Mouse (Mus musculus): ENCODE results near the gene Hnrnpm.

Gene Hnrnpm

GRCm38 (mm10) chr17:33695471-33695870 is 8.8 kb upstream of the Hnrnpm start:
- DNase-seq (ENCODE audit: low read depth, low spot score), result no peak
- no peaks in the 10 kb centered on the region for H3K27me3 ChIP-seq (ENCODE audit: control insufficient read depth, insufficient read depth, low read length, poor library complexity, severe bottlenecking)

DNA sequence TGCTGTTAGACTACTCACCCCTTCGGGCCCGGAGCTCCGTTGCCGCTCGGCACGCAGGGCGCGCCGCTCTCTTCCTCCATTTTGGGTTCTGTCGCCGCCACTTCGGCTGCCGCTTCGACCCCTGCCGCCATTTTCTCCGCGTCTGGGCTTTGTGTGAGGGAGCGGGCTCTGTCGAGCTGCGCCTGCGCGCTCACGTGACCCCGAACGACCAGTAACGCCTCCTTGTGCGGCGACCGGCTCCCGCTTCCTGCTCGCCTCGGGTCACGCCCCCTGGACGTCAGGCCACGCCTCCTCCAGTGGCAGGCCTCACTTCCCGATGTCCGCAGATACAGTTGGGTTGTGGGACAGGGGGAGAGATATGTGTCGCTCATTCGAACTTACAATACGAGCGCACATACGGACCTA is 1.4 kb downstream of the Hnrnpm start:
- H3K27me3 ChIP-seq (ENCODE audit: control insufficient read depth, insufficient read depth, low read length, poor library complexity, severe bottlenecking), result no peaks in the 10 kb centered on the region
- no peaks in the 10 kb centered on the region for H3K36me3 ChIP-seq (ENCODE audit: control insufficient read depth, insufficient read depth, low read length, poor library complexity, severe bottlenecking)
- peak; percentile 99 for DNase-seq (ENCODE audit: low read depth, low spot score)

More at GRCm38 (mm10) chr17:33695471-33695870, 8.8 kb upstream of the Hnrnpm start:
- H3K36me3 ChIP-seq (ENCODE audit: control insufficient read depth, insufficient read depth, low read length, poor library complexity, severe bottlenecking), result peaks cover 3% of the 10 kb centered on the region; the same call in 1 of the 2 replicates

DNA sequence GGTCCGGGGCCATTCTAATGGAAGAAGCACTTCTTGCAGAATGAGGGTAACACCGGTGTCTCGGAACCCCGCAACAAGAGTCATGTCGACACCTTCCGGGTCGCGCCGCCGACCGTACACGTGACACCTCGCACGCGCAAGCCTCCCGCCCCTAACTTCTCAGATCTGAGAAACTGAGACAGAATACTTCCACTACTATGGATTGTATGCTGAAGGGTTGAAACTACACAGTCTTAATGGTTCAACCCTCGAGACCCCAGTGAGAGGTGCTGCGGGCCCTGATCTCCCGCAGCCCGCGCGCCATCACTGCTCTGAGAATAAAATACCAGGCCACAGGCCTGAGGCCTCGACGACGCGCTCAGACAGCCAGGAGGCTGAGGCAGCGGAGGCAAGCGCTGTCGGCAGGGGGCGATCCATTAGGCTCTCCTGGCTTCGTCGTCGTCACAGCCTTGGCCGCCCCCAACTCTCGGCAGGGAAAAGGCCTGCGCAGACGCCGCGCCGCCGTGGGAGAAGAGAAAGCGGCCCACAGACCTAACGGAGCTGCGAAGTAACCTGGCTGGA is 1.9 kb downstream of the Hnrnpm start:
- no peaks in the 10 kb centered on the region for H3K36me3 ChIP-seq (ENCODE audit: control insufficient read depth, insufficient read depth, low read length, poor library complexity, severe bottlenecking)
- peak; percentile 80 for DNase-seq (ENCODE audit: low read depth, low spot score)
- no peaks in the 10 kb centered on the region for H3K27me3 ChIP-seq (ENCODE audit: control insufficient read depth, insufficient read depth, low read length, poor library complexity, severe bottlenecking)

GRCm38 (mm10) chr17:33681767-33682166 is 4.9 kb downstream of the Hnrnpm start:
- Histone ChIP-seq H3K27me3 (ENCODE audit: control insufficient read depth, insufficient read depth, low read length, poor library complexity, severe bottlenecking) (no peaks in the 10 kb centered on the region), H3K36me3 (ENCODE audit: control insufficient read depth, insufficient read depth, low read length, poor library complexity, severe bottlenecking) (no peaks in the 10 kb centered on the region; the same call in 1 of the 2 replicates)
- no peak for DNase-seq (ENCODE audit: low read depth, low spot score)

DNA sequence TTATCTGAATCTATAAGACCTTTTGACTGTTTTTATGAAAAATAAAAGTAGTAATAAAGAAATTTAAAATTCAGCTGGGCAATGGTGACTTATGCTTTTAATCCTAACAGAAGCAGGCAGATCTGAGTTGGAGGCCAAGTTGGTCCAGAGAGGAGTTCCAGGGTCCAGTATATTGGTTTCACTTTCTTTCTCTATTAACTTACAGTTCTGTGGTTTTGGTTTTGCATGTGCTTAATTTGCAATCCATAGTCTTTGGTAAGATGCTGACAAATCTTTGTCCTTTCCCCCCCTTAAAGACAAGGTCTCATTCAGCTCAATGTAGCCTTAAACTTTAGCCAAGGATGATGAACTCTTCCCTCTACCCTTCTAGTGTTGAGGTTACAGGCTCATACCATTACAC is 7.9 kb downstream of the Hnrnpm start:
- DNase-seq (ENCODE audit: low read depth, low spot score), result peak; percentile 32
- no peaks in the 10 kb centered on the region for H3K27me3 ChIP-seq (ENCODE audit: control insufficient read depth, insufficient read depth, low read length, poor library complexity, severe bottlenecking)

DNA sequence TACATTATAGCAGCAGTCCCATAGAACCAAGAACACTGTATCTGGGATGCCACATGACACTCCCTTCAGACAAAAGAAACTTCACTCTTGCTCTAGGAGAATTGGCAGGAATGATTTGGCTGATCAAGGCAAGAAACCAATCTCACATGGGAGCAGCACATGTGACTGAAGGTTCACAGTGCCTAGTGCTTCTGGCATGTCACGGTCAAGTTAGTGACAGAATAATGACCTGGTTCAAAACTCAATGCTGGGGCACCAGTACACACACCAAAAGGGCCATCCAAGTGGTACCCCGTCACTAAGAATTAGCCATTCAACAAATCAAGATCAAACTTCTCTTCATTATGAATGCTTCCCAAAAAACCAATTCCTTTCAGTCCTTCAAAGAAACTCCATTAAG is 10.6 kb downstream of the Hnrnpm start:
- no peak for DNase-seq (ENCODE audit: low read depth, low spot score)
- Histone ChIP-seq H3K27me3 (ENCODE audit: control insufficient read depth, insufficient read depth, low read length, poor library complexity, severe bottlenecking) (no peaks in the 10 kb centered on the region), H3K36me3 (ENCODE audit: control insufficient read depth, insufficient read depth, low read length, poor library complexity, severe bottlenecking) (peaks cover 1% of the 10 kb centered on the region)

More for the DNA sequence above, 7.9 kb downstream of the Hnrnpm start:
- H3K36me3 ChIP-seq (ENCODE audit: control insufficient read depth, insufficient read depth, low read length, poor library complexity, severe bottlenecking), result no peaks in the 10 kb centered on the region; the same call in 1 of the 2 replicates

- DNase-seq (ENCODE audit: low read depth, low spot score), result no peak
- H3K27me3 ChIP-seq (ENCODE audit: control insufficient read depth, insufficient read depth, low read length, poor library complexity, severe bottlenecking), result no peaks in the 10 kb centered on the region
- peaks cover 2% of the 10 kb centered on the region for H3K36me3 ChIP-seq (ENCODE audit: control insufficient read depth, insufficient read depth, low read length, poor library complexity, severe bottlenecking)
These were observed 11.2 kb downstream of the Hnrnpm start for GRCm38 (mm10) chr17:33675452-33675851.

DNA sequence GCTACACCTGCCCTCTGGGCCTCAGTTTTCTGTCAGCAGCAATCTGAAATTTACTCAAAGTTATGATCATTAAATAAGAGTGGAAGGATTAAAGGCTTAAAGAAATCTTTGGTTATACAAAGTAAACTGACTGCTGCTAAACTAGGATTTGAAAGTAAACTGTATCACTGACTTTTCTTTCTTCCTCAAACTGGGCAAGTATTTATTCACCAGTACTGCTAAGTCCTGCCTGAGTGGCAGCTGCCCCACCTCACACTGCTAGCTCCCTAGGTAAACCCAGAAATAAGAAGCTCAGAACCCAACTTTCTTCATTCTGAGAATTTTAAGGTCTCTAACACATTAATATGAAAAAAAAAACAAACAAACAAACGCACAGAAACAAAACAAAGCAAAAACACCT is 12.8 kb downstream of the Hnrnpm start:
- no peak for DNase-seq (ENCODE audit: low read depth, low spot score)
- H3K27me3 ChIP-seq (ENCODE audit: control insufficient read depth, insufficient read depth, low read length, poor library complexity, severe bottlenecking), result no peaks in the 10 kb centered on the region
- H3K36me3 ChIP-seq (ENCODE audit: control insufficient read depth, insufficient read depth, low read length, poor library complexity, severe bottlenecking), result peaks cover 2% of the 10 kb centered on the region

- peaks cover 11% of the 10 kb centered on the region for H3K36me3 ChIP-seq (ENCODE audit: control insufficient read depth, insufficient read depth, low read length, poor library complexity, severe bottlenecking)
- no peaks in the 10 kb centered on the region for H3K27me3 ChIP-seq (ENCODE audit: control insufficient read depth, insufficient read depth, low read length, poor library complexity, severe bottlenecking)
- DNase-seq (ENCODE audit: low read depth, low spot score), result no peak
These were observed 17.0 kb downstream of the Hnrnpm start for GRCm38 (mm10) chr17:33669681-33670080.

- DNase-seq (ENCODE audit: low read depth, low spot score), result no peak
- peaks cover 19% of the 10 kb centered on the region for H3K36me3 ChIP-seq (ENCODE audit: control insufficient read depth, insufficient read depth, low read length, poor library complexity, severe bottlenecking)
These were observed 19.8 kb downstream of the Hnrnpm start for GRCm38 (mm10) chr17:33666813-33667212.

GRCm38 (mm10) chr17:33649781-33650475 is 36.7 kb downstream of the Hnrnpm start:
- DNase-seq (ENCODE audit: low read depth, low spot score), result no peak
- no peaks in the 10 kb centered on the region for H3K27me3 ChIP-seq (ENCODE audit: control insufficient read depth, insufficient read depth, low read length, poor library complexity, severe bottlenecking)
- peaks cover 25% of the 10 kb centered on the region for H3K36me3 ChIP-seq (ENCODE audit: control insufficient read depth, insufficient read depth, low read length, poor library complexity, severe bottlenecking)

More at GRCm38 (mm10) chr17:33666813-33667212, 19.8 kb downstream of the Hnrnpm start:
- no peaks in the 10 kb centered on the region for H3K27me3 ChIP-seq (ENCODE audit: control insufficient read depth, insufficient read depth, low read length, poor library complexity, severe bottlenecking)

GRCm38 (mm10) chr17:33645073-33645472 is 41.6 kb downstream of the Hnrnpm start:
- DNase-seq (ENCODE audit: low read depth, low spot score), result no peak
- H3K36me3 ChIP-seq (ENCODE audit: control insufficient read depth, insufficient read depth, low read length, poor library complexity, severe bottlenecking), result peaks cover 8% of the 10 kb centered on the region

DNA sequence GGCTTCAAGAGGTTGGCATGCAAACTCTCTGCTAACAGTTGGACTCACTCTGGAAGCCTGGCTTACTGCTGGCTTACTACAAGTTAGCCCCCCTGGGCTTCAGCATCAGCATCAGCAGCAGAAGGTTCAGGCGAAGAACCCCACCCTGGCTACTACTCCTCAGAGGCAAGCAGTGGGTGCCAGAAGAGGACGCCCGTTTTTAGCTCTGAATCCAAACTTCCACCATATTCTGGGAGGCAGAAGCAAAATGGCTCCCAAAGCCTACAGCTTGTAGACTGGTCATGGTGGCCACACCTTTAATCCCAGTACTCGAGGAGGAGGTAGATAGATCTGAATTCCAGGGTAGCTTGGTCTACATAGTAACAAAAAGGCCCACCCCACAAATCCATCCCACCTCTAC is 42.6 kb downstream of the Hnrnpm start:
- Histone ChIP-seq H3K27me3 (ENCODE audit: control insufficient read depth, insufficient read depth, low read length, poor library complexity, severe bottlenecking) (no peaks in the 10 kb centered on the region), H3K36me3 (ENCODE audit: control insufficient read depth, insufficient read depth, low read length, poor library complexity, severe bottlenecking) (peaks cover 8% of the 10 kb centered on the region)
- DNase-seq (ENCODE audit: low read depth, low spot score), result no peak

More at GRCm38 (mm10) chr17:33645073-33645472, 41.6 kb downstream of the Hnrnpm start:
- H3K27me3 ChIP-seq (ENCODE audit: control insufficient read depth, insufficient read depth, low read length, poor library complexity, severe bottlenecking), result no peaks in the 10 kb centered on the region

DNA sequence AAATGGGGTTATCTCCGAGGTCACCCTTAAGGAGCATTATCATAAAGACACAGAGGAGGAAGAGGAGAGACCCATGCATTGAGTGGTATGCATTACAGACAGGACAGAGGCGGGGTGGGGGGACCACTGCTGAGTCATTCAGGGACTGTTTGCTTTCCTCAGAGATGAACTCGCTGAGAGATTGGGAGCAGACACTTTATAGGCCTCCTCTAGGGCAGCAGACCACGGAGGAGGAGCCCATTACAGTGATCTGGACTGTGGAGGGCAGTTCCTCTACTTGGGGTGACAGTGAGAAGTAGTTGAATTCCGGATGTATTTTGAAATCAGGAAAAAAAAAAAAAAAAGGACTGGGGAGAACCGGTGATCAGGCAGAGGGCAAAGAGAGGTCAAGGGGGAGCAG is 46.9 kb downstream of the Hnrnpm start:
- no peak for DNase-seq (ENCODE audit: low read depth, low spot score)
- no peaks in the 10 kb centered on the region for H3K27me3 ChIP-seq (ENCODE audit: control insufficient read depth, insufficient read depth, low read length, poor library complexity, severe bottlenecking)
- H3K36me3 ChIP-seq (ENCODE audit: control insufficient read depth, insufficient read depth, low read length, poor library complexity, severe bottlenecking), result no peaks in the 10 kb centered on the region

DNA sequence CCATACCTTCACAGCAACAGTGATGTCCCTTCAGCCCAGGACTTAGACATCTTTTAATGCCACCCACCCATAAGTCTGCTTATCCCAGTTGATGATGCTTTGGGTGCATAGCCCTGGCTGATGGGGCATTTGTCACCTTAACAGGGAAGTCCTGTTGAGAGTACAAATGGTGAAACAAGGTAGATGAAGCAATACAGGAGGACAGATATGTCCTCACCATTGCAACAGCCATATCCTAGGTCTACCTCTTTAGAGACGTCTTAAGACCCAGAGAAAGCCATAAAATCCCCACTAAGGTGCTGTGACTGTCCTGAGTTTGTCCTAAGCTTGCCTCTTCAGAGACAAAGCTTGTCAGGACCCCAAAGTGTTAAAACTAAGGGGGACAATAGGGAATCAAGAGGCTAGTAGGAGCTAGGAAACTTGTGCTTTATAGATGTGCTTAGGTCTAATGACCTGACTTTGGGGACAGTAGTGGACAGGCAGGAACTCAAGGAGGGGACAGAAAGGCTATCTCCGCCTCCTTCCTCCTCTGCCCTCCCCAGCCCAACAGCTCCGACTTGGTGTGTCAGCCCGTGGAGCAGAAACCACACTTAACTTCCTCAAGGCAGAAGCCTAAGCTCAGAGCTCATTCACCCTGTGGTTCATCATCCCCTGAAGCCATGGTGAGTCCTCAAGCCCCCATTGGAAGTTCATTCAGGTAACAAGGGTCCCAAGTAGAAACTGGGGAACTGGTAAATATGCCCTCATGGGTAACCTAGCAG is 49.0 kb downstream of the Hnrnpm start, which contains the start of gene Pram1:
TSS of gene Pram1 (plus strand) at position 541 of the 761 bp plus-strand sequence.
- Histone ChIP-seq H3K36me3 (ENCODE audit: control insufficient read depth, insufficient read depth, low read length, poor library complexity, severe bottlenecking) (no peaks in the 10 kb centered on the region), H3K27me3 (ENCODE audit: control insufficient read depth, insufficient read depth, low read length, poor library complexity, severe bottlenecking) (no peaks in the 10 kb centered on the region)
- no peak for DNase-seq (ENCODE audit: low read depth, low spot score)

All from splenic B cell, adult 2 months (primary cell).